Mouse (Mus musculus): ENCODE measurements around the gene Apol6. TPM values are rescaled to one million over a fixed set of nuclear protein-coding genes. Genes with fewer than 3 reads are reported as not detected.
A peak's percentile ranks its signal among the peaks of the same experiment; 100 is the strongest.
"Not testable (repeated sequence)": the region's sequence is repeated elsewhere in the genome, so short reads cannot be mapped to it uniquely, and the experiment has no call there.

The Apol6 gene
- polyA plus RNA-seq, 1 experiment from 2014 or later: not detected

- peak overlapping the region; percentile 64 for H3K27ac ChIP-seq (replicated peaks)
- no peak overlapping the region for H3K4me2 ChIP-seq (replicated peaks)
- no peak for ATAC-seq (replicated peaks)
- no peak overlapping the region for H3K4me3 ChIP-seq
- no peaks in the 10 kb centered on the region for H3K27me3 ChIP-seq
- peaks cover 7% of the 10 kb centered on the region for H3K4me1 ChIP-seq
- no peaks in the 10 kb centered on the region for H3K36me3 ChIP-seq
- no peak overlapping the region for H3K9ac ChIP-seq (replicated peaks)
- H3K9me3 ChIP-seq: no peaks in the 10 kb centered on the region
- WGBS: 34% methylated on average over 6 of the region's 6 CpGs
Measured at GRCm38 (mm10) chr15:77056001-77056790, 11.7 kb downstream of the Apol6 start.

- Histone ChIP-seq H3K36me3 (no peaks in the 10 kb centered on the region), H3K4me3 (no peak overlapping the region), H3K27me3 (no peaks in the 10 kb centered on the region), H3K9ac (replicated peaks) (no peak overlapping the region), H3K27ac (replicated peaks) (peak overlapping the region; percentile 64), H3K4me2 (replicated peaks) (no peak overlapping the region), H3K9me3 (no peaks in the 10 kb centered on the region), H3K4me1 (peaks cover 7% of the 10 kb centered on the region)
- no peak for ATAC-seq (replicated peaks)
- whole genome bisulfite sequencing: 63% methylated on average over 3 of the region's 3 CpGs
Measured at GRCm38 (mm10) chr15:77056791-77057051, 12.2 kb downstream of the Apol6 start.

- no peak for ATAC-seq (replicated peaks)
- peaks cover 7% of the 10 kb centered on the region for H3K4me1 ChIP-seq
- no peaks in the 10 kb centered on the region for H3K9me3 ChIP-seq
- H3K27ac ChIP-seq (replicated peaks): no peak overlapping the region
- no peak overlapping the region for H3K4me3 ChIP-seq
- no peak overlapping the region for H3K9ac ChIP-seq (replicated peaks)
- no peaks in the 10 kb centered on the region for H3K36me3 ChIP-seq
- H3K27me3 ChIP-seq: no peaks in the 10 kb centered on the region
- H3K4me2 ChIP-seq (replicated peaks): no peak overlapping the region
Measured at GRCm38 (mm10) chr15:77058566-77058965, 14.0 kb downstream of the Apol6 start.

GRCm38 (mm10) chr15:77059416-77059815, 14.9 kb downstream of the Apol6 start:
- not testable (repeated sequence) for H3K27ac ChIP-seq (replicated peaks); H3K9ac ChIP-seq (replicated peaks); H3K4me3 ChIP-seq; H3K4me1 ChIP-seq; H3K9me3 ChIP-seq; H3K27me3 ChIP-seq; H3K36me3 ChIP-seq; ATAC-seq (replicated peaks); H3K4me2 ChIP-seq (replicated peaks)
- WGBS: 96% methylated on average over 4 of the region's 4 CpGs

- H3K9me3 ChIP-seq: no peaks in the 10 kb centered on the region
Measured at GRCm38 (mm10) chr15:77062746-77063145, 18.2 kb downstream of the Apol6 start.

GRCm38 (mm10) chr15:77065259-77065852, 20.8 kb downstream of the Apol6 start:
- H3K4me3 ChIP-seq: no peak overlapping the region
- no peaks in the 10 kb centered on the region for H3K27me3 ChIP-seq
- 0 out of 2 replicates have a peak, but pooled peaks cover 3% of the 10 kb centered on the region for H3K4me1 ChIP-seq
- no peak overlapping the region for H3K27ac ChIP-seq (replicated peaks)
- H3K4me2 ChIP-seq (replicated peaks): no peak overlapping the region
- no peak for ATAC-seq (replicated peaks)
- no peaks in the 10 kb centered on the region for H3K36me3 ChIP-seq
- no peaks in the 10 kb centered on the region for H3K9me3 ChIP-seq
- WGBS: 87% methylated on average over 6 of the region's 6 CpGs
- H3K9ac ChIP-seq (replicated peaks): no peak overlapping the region

More at GRCm38 (mm10) chr15:77062746-77063145, 18.2 kb downstream of the Apol6 start:
- ATAC-seq (replicated peaks): no peak
- Histone ChIP-seq H3K4me2 (replicated peaks) (no peak overlapping the region), H3K36me3 (no peaks in the 10 kb centered on the region), H3K27me3 (no peaks in the 10 kb centered on the region), H3K4me3 (no peak overlapping the region), H3K9ac (replicated peaks) (no peak overlapping the region), H3K27ac (replicated peaks) (no peak overlapping the region), H3K4me1 (no peaks in the 10 kb centered on the region)

GRCm38 (mm10) chr15:77066233-77066632, 21.7 kb downstream of the Apol6 start:
- Histone ChIP-seq H3K27ac (replicated peaks) (no peak overlapping the region), H3K4me1 (0 out of 2 replicates have a peak, but pooled peaks cover 5% of the 10 kb centered on the region), H3K9me3 (no peaks in the 10 kb centered on the region), H3K4me3 (no peak overlapping the region), H3K4me2 (replicated peaks) (no peak overlapping the region), H3K36me3 (no peaks in the 10 kb centered on the region), H3K27me3 (no peaks in the 10 kb centered on the region), H3K9ac (replicated peaks) (no peak overlapping the region)
- WGBS: 83% methylated on average over 6 of the region's 6 CpGs
- ATAC-seq (replicated peaks): no peak

GRCm38 (mm10) chr15:77068439-77068861, 23.9 kb downstream of the Apol6 start:
- H3K27me3 ChIP-seq: no peaks in the 10 kb centered on the region
- H3K4me1 ChIP-seq: 0 out of 2 replicates have a peak, but pooled peaks cover 13% of the 10 kb centered on the region
- H3K4me2 ChIP-seq (replicated peaks): no peak overlapping the region
- WGBS: 59% methylated on average over 3 of the region's 3 CpGs
- no peak for ATAC-seq (replicated peaks)
- no peaks in the 10 kb centered on the region for H3K9me3 ChIP-seq
- no peak overlapping the region for H3K4me3 ChIP-seq
- no peaks in the 10 kb centered on the region for H3K36me3 ChIP-seq
- H3K9ac ChIP-seq (replicated peaks): no peak overlapping the region
- H3K27ac ChIP-seq (replicated peaks): no peak overlapping the region

- Histone ChIP-seq H3K4me1 (0 out of 2 replicates have a peak, but pooled peaks cover 13% of the 10 kb centered on the region), H3K9me3 (no peaks in the 10 kb centered on the region), H3K9ac (replicated peaks) (no peak overlapping the region), H3K27ac (replicated peaks) (no peak overlapping the region), H3K4me3 (no peak overlapping the region), H3K4me2 (replicated peaks) (no peak overlapping the region), H3K36me3 (no peaks in the 10 kb centered on the region), H3K27me3 (no peaks in the 10 kb centered on the region)
- no peak for ATAC-seq (replicated peaks)
- 90% methylated on average over 3 of the region's 3 CpGs for WGBS
Measured at GRCm38 (mm10) chr15:77069019-77069418, 24.5 kb downstream of the Apol6 start.

GRCm38 (mm10) chr15:77070745-77071268, 26.3 kb downstream of the Apol6 start:
- H3K4me1 ChIP-seq: 0 out of 2 replicates have a peak, but pooled peaks cover 13% of the 10 kb centered on the region
- no peak for ATAC-seq (replicated peaks)
- no peaks in the 10 kb centered on the region for H3K9me3 ChIP-seq
- no peaks in the 10 kb centered on the region for H3K27me3 ChIP-seq
- H3K9ac ChIP-seq (replicated peaks): no peak overlapping the region
- 0 out of 2 replicates have a peak, but pooled peaks cover 3% of the 10 kb centered on the region for H3K36me3 ChIP-seq
- no peak overlapping the region for H3K4me3 ChIP-seq
- H3K4me2 ChIP-seq (replicated peaks): no peak overlapping the region
- H3K27ac ChIP-seq (replicated peaks): no peak overlapping the region
- WGBS: 88% methylated on average over 11 of the region's 11 CpGs

- Histone ChIP-seq H3K27ac (replicated peaks) (no peak overlapping the region), H3K9ac (replicated peaks) (no peak overlapping the region), H3K9me3 (no peaks in the 10 kb centered on the region), H3K4me2 (replicated peaks) (no peak overlapping the region), H3K4me3 (no peak overlapping the region), H3K36me3 (peaks cover 8% of the 10 kb centered on the region), H3K4me1 (0 out of 2 replicates have a peak, but pooled peaks cover 13% of the 10 kb centered on the region), H3K27me3 (no peaks in the 10 kb centered on the region)
- 26% methylated on average over 10 of the region's 10 CpGs for WGBS
- ATAC-seq (replicated peaks): peak; percentile 38; the same call in 1 of the 2 replicates
Measured at GRCm38 (mm10) chr15:77071501-77071900, 27.0 kb downstream of the Apol6 start.

- 63% methylated on average over 4 of the region's 4 CpGs for WGBS
- no peak overlapping the region for H3K4me3 ChIP-seq
- peaks cover 19% of the 10 kb centered on the region for H3K36me3 ChIP-seq
- H3K4me2 ChIP-seq (replicated peaks): no peak overlapping the region
- no peak for ATAC-seq (replicated peaks)
- no peak overlapping the region for H3K27ac ChIP-seq (replicated peaks)
- H3K9me3 ChIP-seq: no peaks in the 10 kb centered on the region
- H3K9ac ChIP-seq (replicated peaks): no peak overlapping the region
- 0 out of 2 replicates have a peak, but pooled peaks cover 13% of the 10 kb centered on the region for H3K4me1 ChIP-seq
- H3K27me3 ChIP-seq: no peaks in the 10 kb centered on the region
Measured at GRCm38 (mm10) chr15:77072556-77073163, 28.1 kb downstream of the Apol6 start.

Data from forebrain, embryonic 15.5 days (tissue).